Mouse (Mus musculus) macrophage (primary cell): Measurements from ENCODE around the gene Fbxo41. TPM values are rescaled to one million over a fixed set of nuclear protein-coding genes. Genes with fewer than 3 reads are reported as not detected.

Experiments used
- H3K27ac ChIP-seq: fragments of 350-480 bp; formaldehyde crosslinking; 2 replicates; pipeline ENCODE4 v1.9.0; 2021
- H3K36me3 ChIP-seq: fragments of 350-480 bp; formaldehyde crosslinking; 2 replicates; pipeline ENCODE4 v1.9.0; 2021; ENCODE audit errors: inconsistent target
- H3K4me3 ChIP-seq: fragments of 350-480 bp; formaldehyde crosslinking; 2 replicates; pipeline ENCODE4 v1.9.0; 2021; ENCODE audit errors: inconsistent target
- H3K79me2 ChIP-seq: fragments of 350-480 bp; formaldehyde crosslinking; 2 replicates; pipeline ENCODE4 v1.9.0; 2021; ENCODE audit errors: inconsistent target
- WGBS: methylation state at CpG from one replicate; pipeline ENCODE4 v1.1.7; 2026; ENCODE audit warnings: inconsistent platforms; ENCODE audit not compliant: missing documents; 5-methylcytosine and 5-hydroxymethylcytosine counted together
- polyA plus RNA-seq: library from polyadenylated mRNA; stranded (reverse); fragments of 250-400 nt; gene quantifications from 3 replicates; pipeline ENCODE4 v1.2.4, GENCODE M21; 2018; ENCODE audit warnings: inconsistent platforms
- total RNA-seq, 78 experiments: library from RNA; depleted of rRNA; stranded (reverse); fragments of 250-400 nt; gene quantifications; 1 replicate in 9 of 78; 2 replicates in 24 of 78; 3 replicates in 43 of 78; 4 replicates in 2 of 78; pipeline ENCODE4 v1.2.4; 2018; ENCODE audit warnings: inconsistent platforms in 56 of 78

Fbxo41 gene
- not detected for total RNA-seq (2018; cell fraction: chromatin; rRNA removed)
- total RNA-seq (2018; cell fraction: cytosol; rRNA removed) = not detected
- not detected for total RNA-seq (2018; cell fraction: nucleus; rRNA removed)
- not detected in 3 replicates for polyA plus RNA-seq

- no peak within 1 kb of the TSS for H3K27ac ChIP-seq
- no peaks in the 10 kb centered on the region for H3K79me2 ChIP-seq
- H3K4me3 ChIP-seq = no peak within 1 kb of the TSS
- 4% methylated on average over 16 of the region's 22 CpGs for WGBS
- no peaks in the 10 kb centered on the region for H3K36me3 ChIP-seq
Observed at GRCm38 (mm10) chr6:85502911-85503250, at the start of gene Fbxo41. Fbxo41 (minus strand) TSS chr6:85502994.

GRCm38 (mm10) chr6:85547642-85548041, 44.8 kb upstream of the Fbxo41 start:
- WGBS = 80% methylated on average over 5 of the region's 5 CpGs

GRCm38 (mm10) chr6:85544251-85544881, 41.6 kb upstream of the Fbxo41 start:
- H3K4me3 ChIP-seq = no peak overlapping the region
- H3K79me2 ChIP-seq = no peaks in the 10 kb centered on the region
- H3K36me3 ChIP-seq = no peaks in the 10 kb centered on the region
- H3K27ac ChIP-seq = no peak overlapping the region
- 86% methylated on average over 13 of the region's 13 CpGs for WGBS

More at GRCm38 (mm10) chr6:85547642-85548041, 44.8 kb upstream of the Fbxo41 start:
- no peaks in the 10 kb centered on the region for H3K36me3 ChIP-seq
- H3K79me2 ChIP-seq = no peaks in the 10 kb centered on the region
- H3K27ac ChIP-seq = no peak overlapping the region
- H3K4me3 ChIP-seq = no peak overlapping the region

GRCm38 (mm10) chr6:85543351-85544175, 40.8 kb upstream of the Fbxo41 start:
- H3K36me3 ChIP-seq = no peaks in the 10 kb centered on the region
- H3K27ac ChIP-seq = no peak overlapping the region
- WGBS = 73% methylated on average over 10 of the region's 10 CpGs
- no peak overlapping the region for H3K4me3 ChIP-seq
- H3K79me2 ChIP-seq = no peaks in the 10 kb centered on the region

GRCm38 (mm10) chr6:85522825-85523224, 20.0 kb upstream of the Fbxo41 start:
- Histone ChIP-seq H3K4me3 (no peak overlapping the region), H3K27ac (no peak overlapping the region), H3K79me2 (no peaks in the 10 kb centered on the region), H3K36me3 (no peaks in the 10 kb centered on the region)
- 66% methylated on average over 2 of the region's 2 CpGs for WGBS

GRCm38 (mm10) chr6:85522026-85522425, 19.2 kb upstream of the Fbxo41 start:
- Histone ChIP-seq H3K4me3 (no peak overlapping the region), H3K79me2 (no peaks in the 10 kb centered on the region), H3K36me3 (no peaks in the 10 kb centered on the region), H3K27ac (no peak overlapping the region)
- 88% methylated on average over 5 of the region's 5 CpGs for WGBS

- WGBS = 62% methylated on average over 5 of the region's 5 CpGs
- no peak overlapping the region for H3K27ac ChIP-seq
- no peaks in the 10 kb centered on the region for H3K79me2 ChIP-seq
- no peaks in the 10 kb centered on the region for H3K36me3 ChIP-seq
- no peak overlapping the region for H3K4me3 ChIP-seq
Observed at GRCm38 (mm10) chr6:85518091-85518693, 15.4 kb upstream of the Fbxo41 start.

GRCm38 (mm10) chr6:85515941-85516340, 13.1 kb upstream of the Fbxo41 start:
- no peaks in the 10 kb centered on the region for H3K79me2 ChIP-seq
- H3K36me3 ChIP-seq = no peaks in the 10 kb centered on the region
- no peak overlapping the region for H3K4me3 ChIP-seq
- WGBS = 85% methylated on average over 4 of the region's 4 CpGs
- no peak overlapping the region for H3K27ac ChIP-seq

GRCm38 (mm10) chr6:85513531-85513910, 10.7 kb upstream of the Fbxo41 start, which contains the start of gene Egr4:
Egr4 (minus strand) TSS chr6:85513589.
- Histone ChIP-seq H3K79me2 (no peaks in the 10 kb centered on the region), H3K4me3 (no peak within 1 kb of the TSS), H3K27ac (no peak within 1 kb of the TSS), H3K36me3 (no peaks in the 10 kb centered on the region)
- 2% methylated on average over 38 of the region's 38 CpGs for WGBS

- Histone ChIP-seq H3K79me2 (no peaks in the 10 kb centered on the region), H3K36me3 (no peaks in the 10 kb centered on the region), H3K27ac (no peak overlapping the region), H3K4me3 (no peak overlapping the region)
- WGBS = 4% methylated on average over 90 of the region's 90 CpGs
Observed at GRCm38 (mm10) chr6:85512577-85513530, 10.1 kb upstream of the Fbxo41 start.

- 4% methylated on average over 31 of the region's 36 CpGs for WGBS
- H3K27ac ChIP-seq = no peak overlapping the region
Observed at GRCm38 (mm10) chr6:85512056-85512440, 9.3 kb upstream of the Fbxo41 start.

GRCm38 (mm10) chr6:85511286-85512055, 8.7 kb upstream of the Fbxo41 start:
- H3K36me3 ChIP-seq = no peaks in the 10 kb centered on the region
- H3K4me3 ChIP-seq = no peak overlapping the region
- H3K79me2 ChIP-seq = no peaks in the 10 kb centered on the region
- H3K27ac ChIP-seq = no peak overlapping the region
- 5% methylated on average over 87 of the region's 88 CpGs for WGBS

More at GRCm38 (mm10) chr6:85512056-85512440, 9.3 kb upstream of the Fbxo41 start:
- H3K79me2 ChIP-seq = no peaks in the 10 kb centered on the region
- H3K36me3 ChIP-seq = no peaks in the 10 kb centered on the region
- no peak overlapping the region for H3K4me3 ChIP-seq

GRCm38 (mm10) chr6:85510476-85510875, 7.7 kb upstream of the Fbxo41 start:
- Histone ChIP-seq H3K79me2 (no peaks in the 10 kb centered on the region), H3K4me3 (no peak overlapping the region), H3K36me3 (no peaks in the 10 kb centered on the region), H3K27ac (no peak overlapping the region)
- 10% methylated on average over 6 of the region's 6 CpGs for WGBS
